Mouse (Mus musculus) kidney, adult 9 months (tissue): ENCODE measurements at regions not wholly inside any gene's neighbourhood (a gene's known extent, or its start where the extent isn't known, plus 50 kb on each side); places are given as distances from the start of the nearest gene placed in this dataset.

Source experiments
- DNase-seq: peaks from one replicate; pipeline ENCODE4 v3.0.0; 2022

GRCm38 (mm10) chr17:52031079-52031478 lies 198.0 kb upstream of the Satb1 start:
- no peak for DNase-seq

- DNase-seq = no peak
Observed at GRCm38 (mm10) chr17:51986920-51987319, 153.8 kb upstream of the Satb1 start.

GRCm38 (mm10) chr17:51986212-51986611 lies 153.1 kb upstream of the Satb1 start:
- DNase-seq = no peak

DNA sequence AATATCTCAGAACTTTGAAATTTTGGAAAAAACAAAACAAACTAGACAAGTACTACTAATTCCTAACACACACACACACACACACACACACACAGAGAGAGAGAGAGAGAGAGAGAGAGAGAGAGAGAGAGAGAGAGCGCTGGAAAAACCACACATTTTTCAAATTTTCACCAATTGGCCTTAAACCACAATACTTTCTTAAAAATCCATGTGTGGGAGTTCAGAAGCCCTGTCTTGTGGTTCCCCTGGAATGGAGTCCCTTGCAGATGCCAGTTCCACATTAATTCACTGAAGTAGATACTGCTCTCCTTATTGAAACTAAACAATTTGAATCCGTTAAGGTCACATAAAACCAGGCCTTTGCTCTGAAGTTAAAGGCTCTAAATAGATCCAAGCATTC lies 146.0 kb upstream of the Satb1 start:
- no peak for DNase-seq

GRCm38 (mm10) chr17:51971444-51971843 lies 138.4 kb upstream of the Satb1 start:
- no peak for DNase-seq

DNA sequence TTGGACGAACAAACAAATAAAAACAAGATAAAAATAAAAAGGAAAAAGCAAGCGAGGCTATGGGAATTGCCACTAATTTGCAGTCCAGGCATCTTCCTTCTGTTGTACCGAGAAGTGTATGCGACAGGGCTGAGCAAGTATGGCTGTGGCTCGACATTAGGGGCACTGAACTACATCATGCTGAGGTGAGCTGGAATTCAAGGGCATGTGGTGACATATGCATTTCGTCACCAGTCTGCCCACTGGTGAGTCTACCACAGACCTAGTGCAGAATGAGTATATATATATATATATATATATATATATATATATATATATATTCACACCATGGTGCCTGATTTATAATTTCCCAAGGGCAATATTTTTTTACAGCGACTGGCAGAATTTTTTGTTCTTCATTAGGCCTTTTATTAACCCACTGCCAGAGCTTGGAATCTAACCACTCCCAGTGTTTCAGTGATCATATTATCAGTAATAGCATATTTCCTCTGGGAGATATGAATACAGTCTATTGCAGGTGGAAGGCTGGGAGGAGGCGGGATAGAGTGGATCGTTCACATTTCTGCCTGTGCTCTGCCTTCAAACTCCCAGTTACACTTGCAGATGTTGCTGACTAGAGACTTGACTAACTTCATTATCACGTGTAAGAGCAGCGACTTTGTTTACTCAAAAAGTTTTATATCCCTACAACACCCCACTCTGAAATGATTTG lies 133.6 kb upstream of the Satb1 start:
- DNase-seq = no peak

GRCm38 (mm10) chr17:51962529-51963110 lies 129.5 kb upstream of the Satb1 start:
- no peak for DNase-seq

- no peak for DNase-seq
Observed at GRCm38 (mm10) chr17:51961337-51961736, 128.2 kb upstream of the Satb1 start.

DNA sequence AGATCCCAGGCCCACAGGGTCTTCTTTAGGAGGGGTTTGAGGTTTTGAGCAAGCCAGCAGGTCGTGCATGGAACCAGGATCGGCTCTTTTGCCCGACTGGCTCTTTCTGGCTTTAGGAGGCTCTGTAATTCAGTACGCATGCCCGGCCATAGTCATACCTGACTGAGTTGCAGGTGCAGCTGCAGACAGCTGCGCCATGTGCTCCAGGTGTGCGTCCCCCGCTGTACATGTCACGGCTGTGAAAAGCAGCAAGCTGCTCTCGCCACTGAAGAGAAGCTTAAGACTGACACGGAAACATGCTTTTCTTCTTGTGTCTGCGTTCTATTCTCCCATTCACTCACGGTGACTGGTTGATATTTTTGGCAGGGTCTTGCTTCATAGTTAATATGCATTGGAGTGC lies 123.2 kb upstream of the Satb1 start:
- DNase-seq = no peak

GRCm38 (mm10) chr17:51937707-51938106 lies 104.6 kb upstream of the Satb1 start:
- no peak for DNase-seq

- no peak for DNase-seq
Observed at GRCm38 (mm10) chr17:51936071-51936470, 103.0 kb upstream of the Satb1 start.

DNA sequence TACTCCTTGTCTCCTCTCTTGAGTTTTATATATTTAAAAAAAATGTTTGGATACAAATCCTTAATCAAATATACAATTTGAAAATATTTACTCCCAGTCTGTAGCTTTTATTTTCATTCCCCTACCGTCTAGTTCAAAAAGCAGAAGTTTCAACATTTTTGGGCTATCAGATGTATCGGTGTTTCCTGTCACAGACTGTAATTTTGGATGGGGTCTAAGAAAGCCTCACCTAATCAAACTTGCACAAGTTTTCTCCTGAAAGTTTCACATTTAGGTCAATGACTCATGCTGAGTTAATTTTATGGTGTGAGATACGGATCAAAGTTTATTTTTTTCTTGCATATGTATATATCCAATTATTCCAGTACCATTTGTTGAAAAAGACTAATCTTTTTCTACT lies 93.3 kb upstream of the Satb1 start:
- DNase-seq = no peak

DNA sequence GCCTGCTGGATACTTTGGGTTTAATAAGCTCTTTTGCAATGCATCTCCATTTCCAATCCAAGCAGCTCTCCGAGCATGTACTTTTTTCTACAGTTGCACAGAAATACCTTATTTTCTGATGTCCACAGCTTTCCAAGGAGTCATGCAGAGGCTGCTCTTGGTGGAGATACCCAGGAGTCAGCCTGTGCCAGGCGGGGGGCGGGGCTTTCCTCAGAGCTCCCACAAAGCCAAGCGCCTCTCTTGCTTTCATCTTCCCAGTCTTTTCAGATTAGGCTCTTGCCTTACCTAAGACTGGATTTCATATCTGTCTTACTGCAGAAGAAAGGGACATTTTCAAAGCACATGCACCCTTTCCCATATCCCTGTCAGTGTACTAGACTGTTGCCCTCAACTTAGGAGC lies 73.9 kb upstream of the Satb1 start:
- DNase-seq = no peak

DNA sequence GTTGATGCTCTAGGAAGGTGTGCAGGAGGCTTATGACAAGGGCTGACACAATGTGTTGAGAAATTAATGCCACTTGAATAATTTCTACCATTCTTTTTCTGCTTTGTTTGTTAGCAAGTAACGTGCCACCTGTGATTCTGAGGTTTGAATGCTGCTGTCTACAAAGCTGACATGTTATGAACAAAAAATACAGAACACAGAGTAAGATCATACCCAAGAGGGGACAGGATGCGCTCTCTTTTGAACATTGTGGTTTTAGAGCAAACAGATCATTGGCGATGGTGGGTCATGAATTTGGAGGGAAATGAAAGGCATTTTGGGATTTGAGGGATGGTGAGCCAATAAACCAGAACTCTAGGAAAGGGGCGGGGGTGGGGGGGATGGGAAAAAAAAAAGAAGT lies 73.3 kb upstream of the Satb1 start:
- DNase-seq = no peak

- DNase-seq = no peak
Observed at GRCm38 (mm10) chr17:51903885-51904284, 70.8 kb upstream of the Satb1 start.

- DNase-seq = no peak
Observed at GRCm38 (mm10) chr17:51899376-51899775, 66.3 kb upstream of the Satb1 start.

GRCm38 (mm10) chr17:51896160-51896559 lies 63.1 kb upstream of the Satb1 start:
- no peak for DNase-seq

- no peak for DNase-seq
Observed at GRCm38 (mm10) chr17:51894278-51894677, 61.2 kb upstream of the Satb1 start.

DNA sequence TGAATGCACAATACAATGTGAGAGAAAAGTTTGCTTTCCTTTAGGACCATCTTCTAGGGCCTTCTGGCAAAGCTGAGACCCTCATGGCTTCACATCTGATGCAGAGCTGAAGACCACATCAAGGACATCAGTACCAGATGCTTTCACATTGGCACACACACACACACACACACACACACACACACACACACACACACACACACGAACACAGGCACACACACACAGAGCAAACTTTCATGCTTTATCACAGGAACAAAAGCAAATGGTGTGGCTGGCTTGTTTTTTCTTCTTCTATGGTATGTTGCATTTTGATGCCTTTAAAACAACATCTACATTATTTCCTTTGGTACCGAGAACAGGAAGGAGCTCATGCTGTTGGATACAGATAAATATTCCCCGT lies 59.8 kb upstream of the Satb1 start:
- no peak for DNase-seq

- no peak for DNase-seq
Observed at GRCm38 (mm10) chr17:51892159-51892558, 59.1 kb upstream of the Satb1 start.
